Mouse (Mus musculus): Measurements from ENCODE around the gene Lad1. TPM values are rescaled to one million over a fixed set of nuclear protein-coding genes. Genes with fewer than 3 reads are reported as not detected.

Gene Lad1
- total RNA-seq, 4 experiments from 2014 or later = 0.08 to 0.23 (median 0.18) TPM

DNA sequence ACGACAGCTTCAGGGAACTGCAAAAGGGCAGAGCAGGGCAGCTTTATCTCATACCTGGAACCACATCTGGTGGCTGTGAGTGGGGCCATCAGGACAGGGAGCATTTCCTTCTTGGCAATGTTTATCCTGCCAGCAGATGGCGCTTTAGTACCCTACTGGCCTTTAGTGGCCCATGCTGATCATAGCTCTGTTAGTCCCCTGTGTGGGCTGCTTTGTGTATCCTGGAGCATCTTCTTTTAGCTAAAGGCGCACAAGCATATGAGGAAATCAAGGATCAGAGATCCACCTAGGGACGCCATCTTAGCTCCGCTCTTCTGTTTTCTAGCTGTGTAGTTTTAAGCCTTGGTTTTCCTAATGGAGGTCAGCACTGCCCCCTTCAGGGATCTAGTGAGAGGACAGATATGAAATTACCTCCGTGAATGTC, 28.8 kb downstream of the Lad1 start:
- DNase-seq = peak; percentile 12

DNA sequence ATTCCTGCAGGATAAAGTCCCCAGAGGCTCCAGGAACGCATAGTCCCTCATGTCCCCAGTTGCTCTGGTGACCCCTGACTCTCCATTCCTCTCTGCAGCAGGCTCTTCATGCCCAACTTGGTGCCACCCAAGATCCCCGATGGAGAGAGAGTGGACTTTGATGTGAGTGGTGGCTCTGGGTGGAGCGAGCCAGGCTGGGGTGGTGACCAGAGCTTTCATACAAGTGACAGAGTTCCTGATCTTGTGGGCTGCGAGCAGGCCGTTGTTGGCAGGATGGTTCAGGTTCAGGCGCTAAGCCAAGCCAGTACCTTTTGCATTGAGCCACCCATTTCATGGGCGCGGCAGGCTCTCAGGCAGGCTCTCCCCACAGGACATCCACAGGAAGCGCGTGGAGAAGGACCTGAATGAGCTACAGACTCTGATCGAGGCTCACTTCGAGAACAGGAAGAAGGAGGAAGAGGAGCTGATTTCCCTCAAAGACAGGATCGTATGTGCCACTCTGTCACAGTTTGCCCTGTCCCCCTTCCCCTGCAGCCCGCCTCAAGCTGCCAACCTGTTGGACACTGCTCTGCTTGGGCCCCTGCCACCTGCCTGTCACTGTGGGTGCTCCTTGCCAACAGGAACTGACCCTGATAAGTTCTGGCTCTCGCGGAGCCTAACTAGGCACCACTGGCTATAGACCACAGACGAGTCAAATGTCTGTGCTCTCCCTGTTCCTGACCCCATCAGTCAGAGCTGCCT, 29.4 kb downstream of the Lad1 start:
- no peak for DNase-seq

DNA sequence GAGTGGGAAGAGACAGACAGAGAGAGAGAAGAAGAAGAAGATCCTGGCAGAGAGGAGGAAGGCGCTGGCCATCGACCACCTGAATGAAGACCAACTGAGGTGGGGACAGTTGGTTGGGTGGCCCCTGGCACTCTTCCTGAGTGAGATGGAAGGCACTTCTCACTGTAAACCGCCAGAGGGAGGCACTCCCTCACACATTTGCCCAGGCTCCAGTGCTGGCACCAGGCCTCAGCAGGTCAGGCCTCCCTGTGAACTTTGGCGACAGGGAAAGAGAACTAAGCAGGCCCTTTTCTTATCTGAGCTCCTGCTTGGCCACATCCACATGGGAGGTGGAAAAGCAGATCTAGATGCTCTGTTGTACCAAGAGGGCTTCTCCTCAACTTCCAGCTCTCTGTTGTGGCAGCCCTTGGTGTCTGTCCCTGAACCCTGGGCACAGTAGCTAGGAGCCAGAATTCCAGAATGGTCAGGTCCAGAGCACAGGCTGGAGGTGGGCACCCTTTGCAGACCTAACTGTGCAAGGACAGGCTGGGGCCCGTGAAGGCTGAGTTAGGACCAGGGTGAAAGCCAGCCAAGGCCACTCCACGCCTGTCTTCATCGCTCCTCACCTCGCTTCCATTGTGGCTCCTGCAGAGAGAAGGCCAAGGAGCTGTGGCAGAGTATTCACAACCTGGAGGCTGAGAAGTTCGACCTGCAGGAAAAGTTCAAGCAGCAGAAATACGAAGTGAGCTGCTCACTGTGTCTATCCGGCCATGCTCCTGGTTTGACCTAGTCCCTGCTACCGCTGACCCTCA, 32.5 kb downstream of the Lad1 start:
- peak; percentile 11 for DNase-seq

DNA sequence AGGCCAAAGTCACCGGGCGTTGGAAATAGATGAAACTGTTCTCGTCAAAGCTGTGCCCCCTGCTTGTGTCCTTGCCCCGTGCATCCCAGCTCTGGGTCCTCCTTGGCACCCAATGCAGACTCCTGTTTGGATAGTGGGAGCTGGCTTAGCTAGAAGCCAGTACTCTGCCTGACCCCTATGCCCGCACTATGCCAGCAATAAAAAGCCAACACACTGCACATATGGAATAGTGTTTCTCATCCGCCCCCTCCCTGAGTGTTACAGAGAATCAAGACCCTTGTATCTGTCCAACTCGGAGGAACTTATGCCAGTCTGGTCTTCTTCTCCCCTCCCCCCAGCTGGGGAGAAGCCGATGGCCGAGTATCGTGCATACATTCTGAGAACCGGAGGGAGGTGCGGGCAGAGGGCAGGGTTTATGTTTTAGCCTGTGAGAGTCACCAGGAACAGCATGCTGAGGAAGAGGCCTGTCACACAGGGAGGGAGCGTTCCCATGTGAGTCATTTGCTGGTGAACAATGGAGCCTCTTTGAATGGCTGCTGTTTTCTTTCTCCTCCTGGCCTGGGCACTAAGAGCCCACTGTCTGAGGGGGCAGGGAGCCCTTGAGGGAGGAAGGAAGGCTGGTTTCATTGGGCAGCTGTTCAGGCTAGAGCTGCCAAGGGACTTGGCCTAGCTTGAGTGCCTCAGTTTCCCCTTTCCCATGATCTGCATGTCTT, 33.8 kb downstream of the Lad1 start:
- DNase-seq = no peak

DNA sequence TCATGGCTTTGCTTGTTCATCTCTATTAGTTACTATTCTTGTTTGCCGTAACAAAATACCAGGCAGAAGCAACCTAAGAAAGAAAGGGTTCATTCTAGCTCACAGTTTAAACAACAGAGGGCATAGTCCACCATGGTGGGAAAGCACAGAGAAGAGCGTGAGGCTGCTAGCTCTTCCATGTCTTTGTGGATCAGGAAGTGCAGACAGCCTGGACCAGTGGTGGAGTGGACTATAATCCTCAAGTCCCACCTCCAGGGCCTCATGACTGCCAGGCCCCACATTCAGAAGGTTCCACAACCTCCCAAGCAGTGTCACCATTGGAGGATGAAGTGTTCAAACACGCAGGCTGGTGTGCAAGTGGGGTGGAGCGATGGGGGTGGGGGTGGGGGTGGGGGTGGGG, 34.8 kb downstream of the Lad1 start:
- no peak for DNase-seq

DNA sequence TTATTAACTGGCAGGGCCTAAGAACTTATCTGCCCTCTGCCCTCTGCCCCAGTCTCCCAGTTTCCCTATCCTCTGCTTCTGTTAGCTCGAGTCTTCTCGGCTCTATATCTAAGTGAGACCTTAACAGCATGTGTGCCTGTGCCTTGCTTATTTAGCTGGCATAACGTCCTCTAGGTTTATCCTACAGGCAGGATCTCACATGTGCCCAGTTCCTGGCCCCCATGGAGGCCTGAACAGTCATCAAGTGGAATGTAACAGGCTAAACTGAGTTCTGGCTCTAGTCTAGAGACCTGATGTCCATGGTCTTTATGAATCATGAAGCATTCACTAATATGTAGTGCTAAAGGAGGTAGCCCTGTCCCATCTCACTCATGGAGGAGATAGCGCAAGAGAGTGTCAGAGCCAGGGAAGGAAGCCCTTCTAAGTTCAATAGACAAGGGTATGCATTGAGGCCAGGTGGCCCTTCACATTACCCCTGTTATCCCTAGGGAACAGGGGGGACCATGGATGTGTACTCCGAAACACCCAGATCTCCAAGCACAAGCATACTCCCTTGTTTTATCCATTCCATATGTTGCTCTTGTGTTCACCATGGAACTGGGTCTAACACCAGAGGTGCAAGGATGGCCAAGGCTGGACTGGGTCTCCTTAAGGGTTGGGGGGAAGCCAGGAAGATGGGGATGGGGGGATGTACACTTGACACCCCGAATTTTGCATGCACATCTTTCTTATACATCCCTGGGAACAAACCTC, 36.4 kb downstream of the Lad1 start:
- no peak for DNase-seq

DNA sequence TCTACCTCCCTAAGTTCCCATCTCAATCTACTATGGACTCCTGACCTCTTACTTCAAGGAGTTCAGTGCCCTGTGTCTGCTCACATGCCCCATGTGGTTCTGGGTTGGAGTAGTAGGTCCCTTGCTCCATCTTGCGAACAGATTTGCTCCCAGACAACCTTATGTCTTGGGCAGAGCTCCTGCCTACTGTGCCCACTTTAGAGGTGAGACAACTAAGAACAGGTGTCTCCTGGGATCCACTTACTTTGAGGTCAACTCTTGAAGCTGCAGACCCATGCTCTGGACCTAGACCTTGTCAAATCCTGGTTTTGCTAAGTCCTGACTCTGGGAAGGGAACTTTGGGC, 36.9 kb downstream of the Lad1 start:
- no peak for DNase-seq

DNA sequence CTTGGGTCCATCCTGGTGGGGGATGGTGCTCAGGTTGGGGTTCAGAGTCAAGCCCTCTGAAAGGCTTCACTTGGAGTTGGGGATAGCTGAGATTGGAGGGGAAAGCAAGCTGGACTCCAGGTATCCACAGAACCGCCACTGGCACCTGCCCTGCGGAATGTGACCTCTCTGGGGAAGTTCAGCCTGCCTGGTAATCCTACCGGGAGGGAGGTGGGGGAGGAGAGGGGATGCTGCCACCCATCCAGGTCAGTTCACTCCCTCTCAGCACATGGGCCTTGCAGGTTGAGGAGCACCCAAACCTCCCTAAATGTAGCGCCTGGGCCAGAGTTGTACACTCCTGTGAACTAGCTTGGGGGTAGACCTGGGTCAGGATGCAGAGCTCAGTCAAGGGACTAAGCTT, 37.7 kb downstream of the Lad1 start:
- no peak for DNase-seq

DNA sequence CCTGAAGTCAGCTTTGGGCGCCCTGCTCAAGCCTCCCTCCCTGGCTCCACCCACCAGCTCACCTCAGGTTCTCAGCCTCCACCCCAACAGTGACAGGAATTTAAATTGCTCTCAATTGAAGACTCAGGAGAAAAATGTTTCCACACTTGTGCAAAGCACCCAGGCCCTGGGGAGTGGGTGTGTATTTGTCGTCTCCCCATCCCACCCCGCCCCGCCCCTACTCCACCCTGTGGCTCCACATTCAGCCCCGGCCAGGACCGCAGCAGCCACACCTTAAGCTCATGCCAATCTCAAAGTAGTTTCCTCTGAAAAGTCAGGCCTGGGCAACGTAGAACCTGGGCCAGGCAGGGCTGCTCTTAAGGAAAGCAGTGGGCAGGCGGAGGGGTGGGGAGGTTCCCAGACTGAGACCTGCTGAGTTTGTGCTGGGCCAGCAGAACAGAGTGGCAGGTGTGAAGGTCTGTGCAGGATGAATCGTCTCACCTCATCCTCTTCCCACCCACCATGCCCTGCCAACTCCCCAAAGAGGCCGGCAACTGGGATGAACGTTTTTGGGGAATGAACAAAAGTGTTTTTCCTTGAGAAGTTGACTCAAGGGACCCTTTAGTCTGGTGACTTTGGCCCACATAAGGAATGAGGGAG, 38.9 kb downstream of the Lad1 start:
- no peak for DNase-seq

DNA sequence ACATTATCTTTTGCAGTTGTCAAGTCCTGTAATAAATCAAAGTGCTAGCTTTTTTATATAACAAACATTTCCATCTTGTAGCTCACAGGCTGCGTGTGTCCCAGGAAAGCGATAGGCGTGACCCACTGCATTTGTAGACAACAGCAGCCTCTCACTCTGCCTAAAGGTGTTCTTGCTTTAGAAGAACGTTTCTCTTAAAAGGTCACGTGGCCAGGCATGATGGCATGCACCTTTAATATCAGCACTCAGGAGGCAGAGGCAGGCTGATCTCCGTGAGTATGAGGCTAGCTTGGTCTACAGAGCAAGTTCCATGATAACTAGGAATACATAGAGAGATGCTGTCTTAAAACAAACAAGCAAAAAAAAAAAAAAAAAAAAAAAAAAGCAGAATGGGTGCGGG, 40.1 kb downstream of the Lad1 start:
- no peak for DNase-seq

DNA sequence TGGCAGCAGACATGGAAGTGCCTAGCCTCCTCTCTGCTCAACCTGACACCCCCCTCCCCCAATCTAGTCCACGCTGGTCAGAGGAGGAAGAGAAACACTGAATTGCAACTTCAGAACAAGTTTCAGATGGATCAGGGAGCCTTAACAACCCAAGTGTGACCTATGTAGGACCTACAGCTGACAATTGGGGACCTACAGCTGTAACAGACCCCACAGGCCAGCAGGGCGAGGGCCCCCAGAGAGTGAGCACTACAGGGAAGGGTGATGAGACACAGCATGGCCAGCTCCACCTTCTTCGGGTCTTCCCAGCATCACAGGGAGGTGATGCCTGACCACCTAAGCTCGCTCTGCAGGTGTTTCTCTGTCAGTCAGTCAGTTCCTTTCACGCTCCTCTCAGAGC, 42.7 kb downstream of the Lad1 start:
- no peak for DNase-seq

DNA sequence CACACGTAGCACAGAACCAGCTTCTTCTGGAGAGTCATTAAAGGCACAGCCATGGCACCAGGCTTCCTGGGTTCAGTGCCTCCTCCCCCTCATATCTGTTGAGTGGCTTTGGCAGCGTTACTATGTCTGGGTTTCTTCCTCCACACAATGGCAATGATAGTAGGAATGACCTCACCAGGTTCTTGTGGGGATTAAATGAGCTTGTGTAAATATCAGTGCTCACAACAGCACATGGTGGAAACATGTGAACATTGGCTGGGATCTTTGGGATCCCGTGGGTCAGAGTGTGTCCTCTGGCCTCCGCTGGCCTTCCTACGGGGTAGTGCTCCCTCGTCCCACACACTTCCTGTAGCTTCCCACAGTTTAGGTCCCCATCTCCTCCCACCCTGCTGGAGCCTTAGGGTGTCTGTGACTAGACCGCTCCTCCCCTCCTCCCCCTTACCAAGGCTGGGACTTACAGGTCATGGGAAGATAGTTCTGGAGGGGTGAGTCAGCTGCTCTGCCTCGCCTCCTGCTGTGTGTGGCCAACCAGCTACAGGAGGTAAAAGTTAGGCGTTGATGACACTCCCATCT, 43.7 kb downstream of the Lad1 start:
- peak; percentile 24 for DNase-seq

DNA sequence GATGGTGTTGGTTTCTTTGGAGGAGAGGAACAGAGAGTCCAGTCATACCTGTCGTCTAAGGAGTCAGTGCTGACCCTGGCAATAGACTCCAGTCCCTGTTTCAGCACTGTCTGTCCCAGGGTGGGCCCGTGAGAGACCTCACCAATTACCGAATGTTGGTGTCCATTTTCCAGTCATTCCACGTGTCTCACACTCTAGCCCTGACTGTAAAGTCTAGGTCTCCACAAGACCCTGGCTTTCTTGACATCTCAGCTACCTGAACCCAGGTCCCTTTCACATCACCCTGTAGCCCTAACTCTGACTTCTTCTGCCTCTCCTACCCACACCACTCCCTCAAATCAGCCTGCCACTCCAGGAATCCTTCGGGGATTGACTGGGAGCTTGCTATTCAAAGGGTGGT, 44.2 kb downstream of the Lad1 start:
- no peak for DNase-seq

DNA sequence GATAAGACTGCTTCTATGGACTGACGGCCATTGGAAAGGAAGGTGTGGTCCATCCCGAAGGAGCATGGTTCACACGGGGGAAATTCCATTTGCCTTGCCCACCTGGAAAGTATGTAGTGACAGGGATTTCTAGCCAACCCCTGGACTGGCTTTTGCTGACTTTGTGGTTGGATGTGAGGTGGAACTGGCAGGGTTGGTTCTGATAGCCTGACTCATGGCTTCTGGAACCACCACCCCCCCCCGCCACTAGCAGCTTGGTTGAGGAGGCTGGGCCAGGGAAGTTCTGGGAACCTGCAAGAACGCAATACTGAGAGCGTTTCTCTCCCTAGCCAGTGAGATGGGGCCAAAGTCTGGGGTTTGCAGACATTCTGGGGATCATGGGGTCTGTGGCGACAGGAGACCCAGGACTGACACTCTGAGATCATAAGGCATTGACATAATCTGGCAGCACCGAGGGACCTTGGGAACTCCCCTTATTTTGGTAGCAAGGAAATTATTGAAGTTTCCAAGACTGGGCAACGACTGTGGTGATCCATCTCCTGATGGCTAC, 45.5 kb downstream of the Lad1 start:
- no peak for DNase-seq

DNA sequence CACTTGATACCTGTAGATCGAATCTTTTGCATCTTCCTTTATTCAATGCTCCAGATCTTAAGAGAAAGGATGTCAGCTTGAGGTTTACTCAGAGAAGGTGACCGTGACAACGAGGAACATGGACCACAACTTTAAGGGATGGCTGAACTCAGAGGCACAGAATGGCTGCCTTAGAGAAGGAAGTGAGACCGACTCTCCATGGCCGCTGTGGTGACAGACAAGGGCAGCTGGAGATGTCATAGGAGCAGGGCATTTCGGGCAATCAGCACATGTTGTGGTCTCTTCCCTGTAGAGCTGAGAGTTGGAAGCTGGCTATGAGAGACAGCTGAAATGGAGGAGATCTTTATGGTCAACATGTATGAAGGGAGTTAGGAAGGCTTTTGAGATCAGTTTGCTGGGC, 46.4 kb downstream of the Lad1 start:
- no peak for DNase-seq

DNA sequence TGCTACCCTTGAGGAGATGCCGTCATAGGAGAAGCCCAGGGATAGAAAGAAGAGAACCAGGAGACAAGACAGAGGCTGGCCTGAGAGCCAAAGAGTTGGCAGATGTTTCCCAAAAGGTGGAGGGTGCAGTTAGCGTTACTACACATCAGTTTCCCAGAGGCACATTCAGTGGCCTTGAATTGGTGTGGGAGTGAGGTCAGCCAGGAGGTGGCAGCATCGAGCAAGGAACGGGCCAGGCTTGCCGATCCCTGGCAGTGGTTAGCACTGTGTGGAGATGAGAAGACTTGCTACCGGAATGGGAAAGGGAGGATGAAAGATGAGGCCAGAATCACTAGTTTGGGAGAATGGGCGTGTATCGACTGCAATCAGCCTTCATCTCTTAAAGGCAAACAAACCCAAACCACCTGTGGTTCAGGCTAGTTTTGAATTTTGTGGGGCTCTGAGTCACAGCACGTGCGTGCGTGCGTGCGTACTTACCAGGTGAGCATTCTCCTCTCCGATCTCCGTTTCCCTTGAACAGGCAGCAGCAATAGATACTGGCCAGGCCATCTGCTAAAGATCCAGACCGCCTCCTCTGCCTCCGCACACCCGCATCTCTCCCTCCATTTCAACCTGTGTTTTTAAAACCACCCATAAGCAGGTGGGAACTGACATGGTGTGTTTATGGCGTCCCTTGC, 47.3 kb downstream of the Lad1 start:
- peak; percentile 46 for DNase-seq

DNA sequence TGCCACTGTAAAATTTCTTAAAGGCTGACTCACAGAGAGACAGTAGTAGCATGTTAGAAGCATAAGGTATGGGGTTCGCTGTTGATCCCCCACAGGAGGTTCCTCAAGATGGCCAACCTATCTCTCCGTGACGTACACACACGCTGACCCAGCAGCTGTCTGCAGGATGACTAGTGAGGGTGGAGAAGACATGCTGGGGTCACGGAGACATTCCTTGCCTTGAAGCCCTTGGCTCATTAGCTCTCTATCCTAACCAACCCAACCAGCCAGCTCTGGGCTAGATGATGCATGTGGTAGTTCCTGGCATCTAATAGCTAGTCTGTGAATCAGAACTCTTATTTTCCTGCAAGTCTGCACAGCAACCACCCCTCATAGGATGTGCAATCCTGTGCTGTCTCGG, 50.2 kb downstream of the Lad1 start:
- DNase-seq = no peak

DNA sequence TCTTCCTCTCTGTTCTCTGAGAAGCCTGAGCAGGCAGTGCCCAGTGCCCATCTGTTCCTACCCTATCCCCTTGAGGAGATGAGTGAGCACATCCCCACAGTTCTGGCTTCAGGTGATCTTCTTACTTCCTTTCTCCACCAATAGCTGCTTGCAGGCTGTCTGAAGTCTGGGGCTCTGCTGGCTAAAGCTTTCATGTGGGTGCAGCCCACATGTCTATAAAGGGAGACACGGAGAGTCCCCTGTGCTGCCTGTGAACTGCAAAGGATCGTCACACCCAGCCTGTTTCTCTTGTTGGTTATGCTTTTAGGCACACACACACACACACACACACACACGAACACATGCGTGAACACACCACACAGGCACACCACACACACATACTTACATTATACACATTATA, 54.6 kb downstream of the Lad1 start:
- DNase-seq = no peak

DNA sequence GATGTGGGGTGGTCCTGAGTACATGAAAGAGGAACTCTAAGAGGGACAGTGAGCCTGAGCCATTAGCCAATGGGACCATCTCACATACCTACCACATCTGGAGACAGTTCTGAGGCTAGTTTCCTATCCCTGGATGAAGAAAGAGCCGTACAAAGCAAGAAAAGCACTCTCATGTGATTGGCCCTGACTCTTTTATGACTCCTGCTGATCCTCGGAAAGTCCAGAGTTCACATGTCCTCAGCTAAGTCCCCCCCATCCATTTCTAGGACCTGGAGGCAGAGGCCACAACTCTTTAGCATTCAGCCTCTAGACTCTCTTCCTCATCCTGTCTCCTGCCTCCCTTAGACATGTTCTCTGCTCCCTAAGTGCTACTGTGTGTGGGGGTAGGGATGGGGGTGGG, 58.9 kb downstream of the Lad1 start:
- DNase-seq = no peak

DNA sequence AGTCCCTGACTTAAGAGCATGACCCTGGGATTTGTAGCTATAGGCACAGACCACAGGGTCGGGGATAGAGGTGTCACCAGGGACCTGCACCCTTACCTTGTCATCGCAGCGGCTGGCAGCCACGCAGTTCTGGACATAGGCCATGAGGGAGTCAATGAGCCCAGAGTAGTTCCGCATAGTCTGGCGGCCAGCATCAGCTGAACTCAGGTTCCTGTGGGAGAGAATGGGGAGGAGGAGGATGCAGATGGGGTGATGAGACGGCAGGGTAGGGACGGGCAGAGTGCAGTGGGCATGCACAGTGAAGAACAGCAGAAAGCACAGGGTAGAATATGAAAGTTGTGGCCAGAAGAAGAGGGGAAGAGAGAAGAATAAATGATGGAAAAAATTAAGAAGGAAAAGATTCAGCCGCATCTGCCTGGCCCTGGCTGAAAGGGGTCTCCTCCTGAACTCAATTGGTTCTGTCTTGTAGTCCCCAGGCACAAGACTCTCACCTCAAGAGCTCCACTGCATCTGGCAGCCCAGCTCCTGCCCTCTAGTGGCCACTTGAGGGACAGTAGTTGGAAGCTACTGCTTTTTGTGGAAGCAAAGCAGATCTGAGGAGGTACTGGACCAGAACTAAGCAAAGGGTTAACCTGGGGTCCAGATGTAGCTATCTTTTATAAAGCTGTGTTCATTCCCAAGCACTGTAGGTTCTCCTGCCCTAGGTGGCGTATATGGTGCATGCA, 64.1 kb downstream of the Lad1 start:
- DNase-seq = peak; percentile 12

Data from adrenal gland, adult 8-10 months (tissue).